Mouse (Mus musculus) embryonic facial prominence, embryonic 14.5 days (tissue): ENCODE results near the gene Rhof. TPM values are rescaled to one million over a fixed set of nuclear protein-coding genes. Genes with fewer than 3 reads are reported as not detected.
A peak's percentile ranks its signal among the peaks of the same experiment; 100 is the strongest.

Experiments
- ATAC-seq: fragments of 200-750 bp; cut with Nextera tagmentation; 2 replicates; pipeline ENCODE4 v1.8.0; 2017; ENCODE audit warnings: low read depth, moderate number of reproducible peaks, moderate TSS enrichment
- DNase-seq: peaks from one replicate; pipeline ENCODE4 v3.0.0-alpha.2; 2015; ENCODE audit warnings: low spot score
- H3K27ac ChIP-seq: fragments of 300-500 bp; sonication (generic); replicated peaks from 2 replicates; pipeline ENCODE4 v1.5.1; 2014; ENCODE audit warnings: low read depth, mild to moderate bottlenecking, low read length, moderate library complexity
- H3K27me3 ChIP-seq: fragments of 300-500 bp; sonication (generic); replicated peaks from 2 replicates; pipeline ENCODE4 v1.6.1; 2014; ENCODE audit warnings: low read length; ENCODE audit not compliant: control insufficient read depth, insufficient read depth
- H3K36me3 ChIP-seq: fragments of 300-500 bp; sonication (generic); 2 replicates; pipeline ENCODE4 v1.6.1; 2014; ENCODE audit warnings: low read length, mixed read lengths; ENCODE audit not compliant: control insufficient read depth, insufficient read depth
- H3K4me1 ChIP-seq: fragments of 300-500 bp; sonication (generic); 2 replicates; pipeline ENCODE4 v1.6.1; 2014; ENCODE audit warnings: antibody characterized with exemption, low read length; ENCODE audit not compliant: control insufficient read depth, insufficient read depth
- H3K4me2 ChIP-seq: fragments of 300-500 bp; sonication (generic); 2 replicates; pipeline ENCODE4 v1.6.1; 2014; ENCODE audit warnings: low read depth, mild to moderate bottlenecking, low read length, moderate library complexity, mixed read lengths
- H3K4me3 ChIP-seq: fragments of 300-500 bp; sonication (generic); 2 replicates; pipeline ENCODE4 v1.5.1; 2014; ENCODE audit warnings: low read depth, mild to moderate bottlenecking, low read length
- H3K9ac ChIP-seq: fragments of 300-500 bp; sonication (generic); 2 replicates; pipeline ENCODE4 v1.6.1; 2014; ENCODE audit warnings: low read depth, mild to moderate bottlenecking, low read length, moderate library complexity, mixed read lengths
- H3K9me3 ChIP-seq: fragments of 300-500 bp; sonication (generic); 2 replicates; pipeline ENCODE4 v1.6.1; 2016; ENCODE audit warnings: low read length; ENCODE audit not compliant: control insufficient read depth
- WGBS: fragments of 180-500 bp; shearing (Covaris S2); extraction: QIAGEN DNeasy Blood & Tissue Kit; methylation state at CpG from one replicate; pipeline ENCODE4 v1.1.7; 2014; 5-methylcytosine and 5-hydroxymethylcytosine counted together
- polyA plus RNA-seq: library from polyadenylated mRNA; unstranded; fragments of >200 nt; fragmentation: Nextera tagmentation; extraction: Ambion mirVana; gene quantifications from 2 replicates; pipeline ENCODE4 v1.2.1, GENCODE M21; 2014

The Rhof gene
- polyA plus RNA-seq, 1 experiment from 2014 or later: 5.2 TPM

GRCm38 (mm10) chr5:123138953-123139721, 6.6 kb upstream of the Rhof start:
- Histone ChIP-seq H3K4me3 (peak overlapping the region; percentile 90), H3K4me2 (peak overlapping the region; percentile 100), H3K27ac (peak overlapping the region; percentile 100), H3K36me3 (peaks cover 6% of the 10 kb centered on the region; the same call in 1 of the 2 replicates), H3K9me3 (no peaks in the 10 kb centered on the region), H3K27me3 (no peaks in the 10 kb centered on the region), H3K4me1 (peaks cover 43% of the 10 kb centered on the region), H3K9ac (peak overlapping the region; percentile 100)
- DNase-seq (peak; percentile 93), ATAC-seq (0 out of 2 replicates have a peak, but pooled peaks have one; percentile 3)
- WGBS: under 1% methylated on average over 37 of the region's 39 CpGs

- peak overlapping the region; percentile 90 for H3K4me3 ChIP-seq
- no peaks in the 10 kb centered on the region for H3K27me3 ChIP-seq
- DNase-seq (peak; percentile 92), ATAC-seq (peak; percentile 26)
- H3K4me1 ChIP-seq: peaks cover 44% of the 10 kb centered on the region
- H3K36me3 ChIP-seq: peaks cover 11% of the 10 kb centered on the region; the same call in 1 of the 2 replicates
- 0% methylated on average over 12 of the region's 40 CpGs for WGBS
- peak overlapping the region; percentile 100 for H3K9ac ChIP-seq
- H3K9me3 ChIP-seq: no peaks in the 10 kb centered on the region
- H3K27ac ChIP-seq: peak overlapping the region; percentile 100
- peak overlapping the region; percentile 100 for H3K4me2 ChIP-seq
Observed at GRCm38 (mm10) chr5:123138230-123138911, 5.9 kb upstream of the Rhof start.

- Histone ChIP-seq H3K9me3 (no peaks in the 10 kb centered on the region), H3K4me1 (peaks cover 49% of the 10 kb centered on the region), H3K4me3 (peak overlapping the region; percentile 90), H3K4me2 (peak overlapping the region; percentile 100), H3K9ac (peak overlapping the region; percentile 100), H3K27ac (peak overlapping the region; percentile 100), H3K36me3 (peaks cover 11% of the 10 kb centered on the region; the same call in 1 of the 2 replicates), H3K27me3 (no peaks in the 10 kb centered on the region)
- DNase-seq (no peak), ATAC-seq (no peak)
- WGBS: 0% methylated on average over 5 of the region's 6 CpGs
Observed at GRCm38 (mm10) chr5:123137910-123138229, 5.4 kb upstream of the Rhof start.

- WGBS: 4% methylated on average over 19 of the region's 20 CpGs
- peak; percentile 93 for DNase-seq
Observed at GRCm38 (mm10) chr5:123137044-123137909, 4.8 kb upstream of the Rhof start.

GRCm38 (mm10) chr5:123136361-123137043, 4.0 kb upstream of the Rhof start:
- peak; percentile 95 for DNase-seq
- 2% methylated on average over 13 of the region's 13 CpGs for WGBS
- Histone ChIP-seq H3K4me2 (peak overlapping the region; percentile 100), H3K27me3 (no peaks in the 10 kb centered on the region), H3K4me3 (peak overlapping the region; percentile 90), H3K9ac (peak overlapping the region; percentile 100), H3K36me3 (peaks cover 11% of the 10 kb centered on the region; the same call in 1 of the 2 replicates), H3K4me1 (peaks cover 59% of the 10 kb centered on the region), H3K27ac (peak overlapping the region; percentile 100), H3K9me3 (no peaks in the 10 kb centered on the region)
- peak; percentile 20 for ATAC-seq

More at GRCm38 (mm10) chr5:123137044-123137909, 4.8 kb upstream of the Rhof start:
- Histone ChIP-seq H3K27me3 (no peaks in the 10 kb centered on the region), H3K36me3 (peaks cover 11% of the 10 kb centered on the region; the same call in 1 of the 2 replicates), H3K4me2 (peak overlapping the region; percentile 100), H3K4me3 (peak overlapping the region; percentile 90), H3K9me3 (no peaks in the 10 kb centered on the region), H3K4me1 (peaks cover 55% of the 10 kb centered on the region), H3K9ac (peak overlapping the region; percentile 100), H3K27ac (peak overlapping the region; percentile 100)
- no peak; the same call in 1 of the 2 replicates for ATAC-seq

- H3K4me2 ChIP-seq: peak overlapping the region; percentile 100
- H3K4me1 ChIP-seq: peaks cover 59% of the 10 kb centered on the region
- peak overlapping the region; percentile 90 for H3K4me3 ChIP-seq
- WGBS: 2% methylated on average over 29 of the region's 30 CpGs
- H3K9me3 ChIP-seq: no peaks in the 10 kb centered on the region
- DNase-seq (peak; percentile 92), ATAC-seq (peak; percentile 12)
- H3K9ac ChIP-seq: peak overlapping the region; percentile 100
- no peaks in the 10 kb centered on the region for H3K27me3 ChIP-seq
- H3K27ac ChIP-seq: peak overlapping the region; percentile 100
- H3K36me3 ChIP-seq: peaks cover 13% of the 10 kb centered on the region; the same call in 1 of the 2 replicates
Observed at GRCm38 (mm10) chr5:123135471-123136360, 3.2 kb upstream of the Rhof start.

GRCm38 (mm10) chr5:123134875-123135382, 2.4 kb upstream of the Rhof start:
- peaks cover 59% of the 10 kb centered on the region for H3K4me1 ChIP-seq
- DNase-seq (no peak), ATAC-seq (no peak)
- no peaks in the 10 kb centered on the region for H3K27me3 ChIP-seq
- H3K4me2 ChIP-seq: peak overlapping the region; percentile 100
- peak overlapping the region; percentile 90 for H3K4me3 ChIP-seq
- WGBS: 20% methylated on average over 8 of the region's 8 CpGs
- H3K9me3 ChIP-seq: no peaks in the 10 kb centered on the region
- H3K9ac ChIP-seq: peak overlapping the region; percentile 100
- H3K27ac ChIP-seq: peak overlapping the region; percentile 100
- peaks cover 20% of the 10 kb centered on the region; the same call in 1 of the 2 replicates for H3K36me3 ChIP-seq
